Mouse (Mus musculus): ENCODE data around the gene Adamtsl1. TPM values are rescaled to one million over a fixed set of nuclear protein-coding genes. Genes with fewer than 3 reads are reported as not detected.

Gene Adamtsl1
- 1 to 10 TPM; 3.1 to 4.7 (median 3.7) TPM for total RNA-seq (2022)

DNA sequence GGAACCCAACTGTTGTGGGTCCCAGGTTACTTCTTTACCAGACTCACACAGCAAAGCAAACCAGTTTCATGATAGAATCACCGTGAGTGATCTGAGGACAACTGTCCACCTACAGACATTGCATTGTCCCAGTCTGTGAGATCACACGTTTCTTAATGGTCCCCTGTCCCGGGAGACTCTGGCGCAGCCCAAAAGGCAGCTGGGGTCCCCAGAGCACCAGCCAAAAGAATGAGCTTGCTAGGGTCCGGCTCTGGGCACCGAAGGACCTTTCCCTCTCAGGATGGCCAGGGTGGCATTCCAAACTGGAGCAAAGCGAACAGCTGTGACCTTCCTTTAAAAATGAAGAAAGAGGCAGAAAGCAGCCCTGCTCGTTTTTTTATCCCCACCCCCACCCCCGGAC, at the start of gene Adamtsl1:
TSS of gene Adamtsl1 (plus strand) at position 381 of the 400 bp plus-strand sequence.
- DNase-seq (ENCODE audit: low spot score in 2 of 2) = no peak

DNA sequence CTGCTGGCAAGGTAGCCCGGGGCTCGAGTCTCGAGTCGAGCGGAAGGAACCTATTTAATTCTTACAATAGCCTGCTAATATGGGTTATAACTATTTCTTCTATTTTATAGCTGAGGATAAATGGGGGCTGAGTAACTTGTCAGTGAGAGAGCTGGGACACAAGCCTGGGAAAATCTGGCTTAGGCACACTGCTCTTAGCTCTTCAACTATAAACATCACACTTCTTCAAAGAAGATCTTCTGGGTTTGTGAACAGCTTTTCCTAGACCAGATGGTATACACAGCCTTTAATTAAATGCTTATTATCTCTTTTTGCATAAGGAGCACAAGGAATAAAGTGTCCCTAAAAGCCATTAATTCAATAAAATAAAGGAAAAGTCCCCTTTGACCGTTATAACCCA, 30.4 kb upstream of the Adamtsl1 start:
- DNase-seq (ENCODE audit: low spot score in 2 of 2) = no peak

DNA sequence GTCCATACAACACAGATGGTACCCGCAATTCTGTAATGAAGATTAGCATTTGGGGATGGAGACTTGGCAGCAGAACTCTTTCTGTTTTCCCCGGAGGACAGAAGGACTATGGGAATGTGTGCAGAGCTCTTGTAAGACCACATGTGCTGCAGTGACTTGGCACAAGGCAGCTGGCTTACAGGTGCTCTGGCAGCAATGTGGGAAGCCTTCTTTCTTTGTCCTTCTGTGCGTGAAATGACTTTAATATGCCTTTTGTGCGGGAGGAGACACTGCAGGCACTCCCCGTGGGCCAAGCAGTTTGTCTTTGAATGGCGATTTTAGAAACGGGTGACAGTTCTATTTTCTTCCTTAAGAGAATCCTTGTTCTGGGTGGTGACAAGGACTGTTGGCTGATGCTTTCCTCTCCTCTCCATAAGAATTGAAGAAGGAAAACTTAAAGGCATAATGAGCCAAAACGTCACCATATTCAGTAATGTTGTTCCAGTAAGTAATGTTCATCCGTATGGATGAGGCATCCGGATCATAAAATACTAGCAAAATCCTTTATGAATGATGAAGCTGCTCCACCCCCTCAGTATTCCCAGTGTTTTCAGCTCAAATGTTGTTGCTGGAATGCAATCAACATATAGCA, 27.5 kb upstream of the Adamtsl1 start:
- DNase-seq (ENCODE audit: low spot score in 2 of 2) = no peak

DNA sequence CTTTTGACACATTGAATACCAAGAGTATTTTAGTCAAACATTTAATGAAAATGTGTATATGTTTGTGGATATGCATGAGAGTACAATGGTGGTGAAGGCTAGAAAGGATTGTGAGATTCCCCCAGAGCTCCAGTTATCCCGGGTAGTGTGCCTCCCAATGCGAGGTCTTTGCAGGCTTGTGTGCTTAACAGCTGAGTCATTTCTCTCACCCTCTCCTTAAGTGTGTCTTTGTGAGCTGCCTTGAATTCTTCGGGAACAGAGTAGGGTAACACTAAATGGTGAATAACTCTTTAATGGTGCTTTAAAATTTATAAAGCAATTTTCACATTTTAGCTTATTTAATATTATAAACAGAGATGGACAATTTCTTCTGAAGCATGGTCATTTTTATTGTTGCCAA, 8.3 kb upstream of the Adamtsl1 start:
- DNase-seq (ENCODE audit: low spot score in 2 of 2) = no peak

DNA sequence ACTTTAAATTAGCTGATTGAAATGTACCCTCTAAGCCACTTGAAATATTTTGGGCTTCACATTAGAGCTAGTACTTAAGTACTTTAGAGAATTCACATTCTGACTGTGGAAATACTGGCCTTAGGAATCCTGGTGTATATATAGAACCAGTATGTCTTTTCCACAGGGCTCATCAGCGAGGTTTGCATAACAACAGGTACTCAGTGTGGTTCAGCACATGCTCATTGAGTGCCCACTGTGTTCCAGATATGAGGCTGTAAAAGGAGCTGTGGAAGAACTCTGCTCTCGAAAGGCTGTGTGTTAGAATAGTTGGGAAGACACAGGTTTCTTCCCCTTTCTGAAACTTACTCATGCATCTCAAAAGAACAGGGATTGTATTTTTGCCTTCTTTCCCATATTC, 7.0 kb upstream of the Adamtsl1 start:
- no peak for DNase-seq (ENCODE audit: low spot score in 2 of 2)

DNA sequence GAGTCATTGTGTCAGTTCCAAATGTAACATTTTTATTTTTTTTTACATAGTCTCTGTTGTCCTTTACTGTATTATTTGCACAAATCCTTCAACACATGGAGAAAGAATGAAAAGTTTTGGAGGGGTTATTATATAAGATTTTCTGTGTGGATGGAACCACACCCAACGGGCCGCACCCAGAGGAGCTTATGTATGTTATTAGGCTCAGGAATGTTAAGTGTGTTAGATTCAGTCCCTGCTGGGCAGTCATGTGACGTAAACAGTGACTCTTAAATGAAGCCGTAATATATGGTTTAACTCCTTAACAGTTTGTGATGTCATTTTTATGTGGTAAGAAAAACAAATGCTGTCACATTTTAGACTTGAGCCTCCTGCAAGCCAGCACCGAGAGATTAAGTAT, 6.5 kb upstream of the Adamtsl1 start:
- DNase-seq (ENCODE audit: low spot score in 2 of 2) = no peak

DNA sequence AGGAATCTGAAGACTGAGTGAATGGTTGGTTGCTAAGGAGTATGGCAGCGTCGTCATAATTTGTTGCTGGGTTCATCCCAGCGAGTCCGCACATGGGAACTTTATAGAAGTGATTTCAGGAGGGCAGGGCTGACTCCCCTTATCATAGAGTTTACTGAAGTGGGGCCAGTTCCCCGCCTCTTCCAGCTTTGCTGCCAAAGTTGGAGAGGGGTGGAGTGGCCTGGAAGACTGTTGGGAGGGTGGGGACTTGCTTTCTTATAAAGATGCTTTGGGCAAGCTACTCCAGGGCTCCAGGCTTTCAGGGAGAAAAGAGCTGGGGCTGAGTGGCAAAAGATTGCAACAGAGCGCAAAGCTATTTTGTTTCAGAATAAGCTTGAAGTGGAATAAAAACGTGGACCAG, 684 bp upstream of the Adamtsl1 start:
- DNase-seq (ENCODE audit: low spot score in 2 of 2) = peak in 1 of 2 experiments; percentile 7

DNA sequence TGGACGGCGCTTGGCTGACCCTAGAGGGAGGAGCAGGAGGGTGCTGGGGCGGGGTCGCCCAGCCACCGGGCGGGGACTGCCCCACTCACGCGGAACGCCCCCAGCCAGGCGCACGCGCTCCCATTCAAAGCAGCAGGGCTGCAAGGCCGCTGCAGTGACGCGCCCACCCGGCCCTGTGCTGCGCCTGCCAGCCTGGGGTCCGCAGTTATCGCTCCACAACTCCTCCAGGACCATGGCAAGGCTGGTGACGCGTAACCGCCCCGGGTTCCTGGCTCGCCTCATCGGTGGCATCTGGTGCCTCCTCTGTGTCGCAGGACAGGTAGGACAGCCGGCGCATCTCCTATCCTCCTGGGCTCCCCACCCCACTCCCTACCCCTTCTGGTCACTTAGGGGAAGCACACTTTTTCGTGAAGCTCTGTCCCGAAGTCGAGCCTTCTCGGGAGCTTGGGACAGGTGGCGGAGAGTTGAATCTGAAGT, 271 bp downstream of the Adamtsl1 start:
- peak; percentile 2 to 4 for DNase-seq (ENCODE audit: low spot score in 2 of 2)

DNA sequence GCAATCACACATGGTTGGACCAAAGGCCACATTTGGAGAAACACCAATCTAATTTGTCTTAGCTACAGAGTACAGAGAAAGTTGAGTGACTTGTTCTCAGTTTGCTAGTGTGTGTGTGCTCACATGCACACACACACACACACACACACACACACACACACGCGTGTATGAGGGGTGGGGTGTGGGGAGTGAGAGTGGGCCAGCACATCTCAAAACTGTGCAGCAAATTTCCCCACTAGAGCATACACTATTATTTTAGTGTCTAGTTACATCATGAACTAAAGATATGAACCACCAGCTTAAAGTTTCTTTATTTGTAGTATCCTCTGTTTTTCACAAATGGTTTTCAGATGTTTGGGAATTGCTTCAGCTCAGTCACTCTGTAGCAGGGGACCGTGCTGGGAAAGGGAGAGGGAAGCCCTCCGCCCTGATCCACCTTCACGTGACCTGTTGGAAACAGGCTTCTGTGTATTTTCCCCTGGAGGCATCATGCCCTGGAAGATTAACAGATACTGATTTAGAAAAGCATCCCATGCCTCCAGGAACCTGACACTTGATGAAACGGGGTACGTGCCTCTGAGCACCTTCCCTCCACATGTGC, 13.1 kb downstream of the Adamtsl1 start:
- DNase-seq (ENCODE audit: low spot score in 2 of 2) = no peak

DNA sequence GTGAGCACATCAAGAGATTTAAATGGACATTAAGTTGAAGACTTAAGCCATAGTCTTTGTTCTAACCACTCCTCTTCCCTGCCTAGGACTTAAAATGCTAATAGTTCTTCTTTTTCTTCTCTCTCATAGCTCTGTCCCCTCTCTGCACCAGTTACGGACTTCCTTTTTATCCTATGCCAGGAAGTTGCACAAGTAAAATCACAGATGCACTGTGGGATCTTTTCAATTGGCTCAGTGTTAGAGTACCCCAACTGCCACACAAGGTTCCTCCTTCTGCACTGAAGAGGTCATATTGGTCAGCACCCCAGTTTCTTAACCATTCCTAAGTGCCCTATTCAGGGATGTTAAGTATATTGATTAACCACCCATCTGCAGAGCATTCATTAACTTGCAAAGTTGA, 15.9 kb downstream of the Adamtsl1 start:
- DNase-seq (ENCODE audit: low spot score in 2 of 2) = no peak

DNA sequence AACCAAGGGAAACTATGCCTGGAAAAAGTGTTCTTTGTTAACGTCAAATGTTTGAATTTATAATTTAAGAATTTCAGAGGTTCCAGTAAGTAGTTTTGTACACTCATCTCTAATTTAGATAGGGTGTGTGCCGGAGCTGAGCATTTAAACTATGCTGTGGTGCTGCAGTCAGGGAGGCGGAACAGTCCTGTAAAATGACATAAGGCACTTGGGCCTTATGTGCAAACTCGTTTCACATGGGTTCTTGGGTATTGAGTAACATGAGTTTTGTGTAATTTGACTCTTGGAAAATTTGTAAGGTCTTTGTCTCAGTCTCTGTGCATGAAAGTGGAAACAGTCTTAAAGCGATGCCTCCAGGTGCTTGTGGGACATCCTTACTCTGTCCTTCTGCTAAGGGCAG, 25.7 kb downstream of the Adamtsl1 start:
- DNase-seq (ENCODE audit: low spot score in 2 of 2) = no peak

DNA sequence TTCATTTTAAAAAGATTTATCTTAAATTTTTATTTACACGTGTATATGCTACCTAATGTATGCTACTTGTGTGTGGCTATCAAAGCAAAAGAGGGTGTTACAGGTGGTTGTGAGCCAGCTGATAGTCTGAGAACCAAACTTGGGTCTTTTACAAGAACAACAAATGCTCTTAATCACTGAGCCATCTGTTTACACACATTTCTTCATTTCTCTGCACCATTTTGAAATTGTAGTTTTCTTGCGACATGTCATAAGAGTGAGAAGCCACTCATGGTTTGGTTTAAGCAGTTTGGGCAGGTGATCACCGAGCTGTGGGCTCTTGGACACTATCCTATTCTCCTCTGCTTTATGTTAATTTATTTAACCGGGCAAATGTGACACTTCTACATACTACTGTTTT, 29.2 kb downstream of the Adamtsl1 start:
- DNase-seq (ENCODE audit: low spot score in 2 of 2) = no peak

DNA sequence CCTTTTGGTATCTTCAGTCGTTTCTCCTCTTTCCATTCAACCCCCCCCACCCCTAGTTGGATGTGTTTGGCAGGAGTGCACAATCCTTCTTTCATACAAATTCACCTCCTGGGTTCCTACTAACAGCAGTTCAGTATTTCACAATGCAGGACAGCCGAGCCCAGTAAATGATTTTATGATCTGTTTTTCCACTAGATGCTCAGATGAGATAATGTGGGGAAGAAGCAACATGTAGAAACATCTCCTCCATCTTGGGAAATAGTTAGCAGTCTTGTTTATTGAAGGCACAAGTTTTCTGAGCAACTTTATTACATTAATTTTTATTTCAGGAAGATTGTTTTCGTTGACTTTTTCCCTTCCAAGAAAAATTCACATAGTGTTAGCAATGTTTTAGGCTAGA, 40.7 kb downstream of the Adamtsl1 start:
- no peak for DNase-seq (ENCODE audit: low spot score in 2 of 2)

DNA sequence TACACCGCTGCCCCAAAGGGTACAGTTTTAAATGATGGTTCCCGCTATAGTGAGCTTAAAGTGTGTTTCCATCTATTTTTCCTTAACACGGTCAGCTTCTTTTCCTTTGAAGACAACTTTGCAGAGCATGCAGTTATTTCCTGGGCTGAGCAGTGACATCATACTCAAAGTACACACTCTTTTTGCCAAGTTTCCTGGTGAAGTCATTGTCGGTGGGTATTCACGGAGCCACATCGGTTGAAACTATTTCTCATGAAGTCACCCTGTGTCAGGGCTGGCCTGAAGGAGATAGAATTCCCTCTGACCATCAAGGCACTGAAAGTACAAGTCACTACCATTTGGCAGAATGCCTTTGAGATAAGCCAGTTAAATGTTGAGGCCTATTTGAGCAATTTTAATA, 45.8 kb downstream of the Adamtsl1 start:
- DNase-seq (ENCODE audit: low spot score in 2 of 2) = no peak

DNA sequence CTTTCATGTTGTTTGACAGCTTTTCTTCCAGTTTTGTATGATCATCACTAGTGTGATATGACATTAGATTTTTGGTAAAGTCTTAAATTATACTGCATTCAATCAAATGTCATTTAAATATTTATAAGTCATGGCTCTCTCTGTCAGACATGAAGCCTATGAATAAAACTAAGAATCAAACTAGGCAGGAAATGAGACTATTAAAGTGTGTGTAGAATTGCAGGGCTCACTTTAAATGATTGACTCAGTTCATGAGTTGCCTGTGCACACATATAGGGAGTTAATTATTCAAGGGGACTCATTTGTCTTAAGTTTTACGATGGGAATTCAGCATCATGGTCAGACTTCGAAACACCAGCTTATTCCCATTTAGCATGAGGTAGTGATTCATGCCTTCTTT, 71.5 kb downstream of the Adamtsl1 start:
- no peak for DNase-seq (ENCODE audit: low spot score in 2 of 2)

DNA sequence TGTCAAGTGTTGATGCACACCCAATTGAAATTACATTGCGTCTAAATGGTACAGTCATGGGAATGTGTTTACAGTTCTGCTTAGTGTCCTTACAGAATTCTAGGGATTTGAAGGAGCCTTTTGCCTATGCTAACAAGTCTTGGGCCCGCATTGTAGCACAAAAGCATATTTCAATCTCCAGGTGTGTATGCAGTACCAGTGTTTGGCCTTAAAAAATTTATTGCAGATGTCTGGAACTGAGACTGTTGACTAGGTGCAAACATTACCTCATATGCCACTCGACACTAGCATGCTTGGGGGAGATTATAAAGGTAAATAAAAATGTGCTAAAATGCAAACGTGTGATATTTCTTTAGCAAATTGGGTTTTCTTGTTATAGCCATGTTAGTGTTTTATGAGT, 75.0 kb downstream of the Adamtsl1 start:
- DNase-seq (ENCODE audit: low spot score in 2 of 2) = no peak

DNA sequence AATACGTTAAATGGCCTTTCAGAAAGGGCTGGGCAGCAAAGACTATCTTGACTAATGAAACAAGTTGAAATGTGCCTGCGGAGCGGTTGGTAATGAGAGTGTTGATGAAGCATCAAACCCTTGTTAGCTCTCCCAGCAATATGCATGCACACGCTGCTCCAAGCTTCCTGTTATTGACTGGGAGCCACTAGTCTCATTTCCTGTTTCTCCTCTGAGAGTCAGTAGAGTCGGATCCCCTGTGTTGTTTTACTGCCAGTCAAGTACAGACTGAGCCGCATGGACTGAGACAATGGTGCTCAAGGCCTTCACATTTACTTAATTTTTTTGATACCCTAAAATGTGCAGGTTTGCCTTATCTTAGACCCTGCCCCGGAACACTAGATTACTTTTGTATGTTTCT, 77.1 kb downstream of the Adamtsl1 start:
- no peak for DNase-seq (ENCODE audit: low spot score in 2 of 2)

DNA sequence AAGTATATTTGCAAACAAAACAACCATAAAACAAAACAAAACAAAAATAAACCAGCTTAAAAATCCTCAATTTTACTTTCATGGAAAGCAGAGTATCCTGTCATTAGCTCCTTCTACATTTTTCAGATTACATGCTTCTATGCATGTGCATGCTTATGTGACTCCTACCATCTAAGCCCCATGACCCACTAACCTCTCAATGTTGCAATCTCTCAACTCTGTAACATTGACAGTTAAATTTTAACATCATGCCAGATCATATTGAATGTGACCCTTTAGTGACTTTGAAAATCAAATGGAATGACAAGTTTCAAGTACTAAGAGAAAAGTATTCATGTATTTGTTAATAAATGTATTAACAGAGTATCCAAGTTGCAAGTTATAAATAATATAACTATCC, 80.2 kb downstream of the Adamtsl1 start:
- no peak for DNase-seq (ENCODE audit: low spot score in 2 of 2)

DNA sequence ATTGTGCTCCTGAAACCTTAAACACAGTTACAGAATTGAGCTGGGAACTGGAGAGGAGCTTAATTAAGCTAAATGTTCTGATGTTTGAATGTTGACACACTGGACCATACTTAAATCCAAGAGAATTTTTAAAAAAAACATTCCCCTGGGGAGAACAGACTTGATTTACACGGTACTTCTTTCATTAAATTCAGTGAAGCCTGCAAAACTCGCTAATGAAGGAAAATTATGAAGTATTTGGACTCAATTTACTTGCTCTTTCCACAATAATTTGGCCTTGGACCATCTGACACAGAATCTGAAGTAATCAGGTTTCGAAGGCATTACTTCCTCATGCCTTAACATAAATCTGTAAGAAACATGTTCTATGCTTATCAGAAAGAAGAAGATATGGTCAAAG, 99.4 kb downstream of the Adamtsl1 start:
- no peak for DNase-seq (ENCODE audit: low spot score in 2 of 2)

DNA sequence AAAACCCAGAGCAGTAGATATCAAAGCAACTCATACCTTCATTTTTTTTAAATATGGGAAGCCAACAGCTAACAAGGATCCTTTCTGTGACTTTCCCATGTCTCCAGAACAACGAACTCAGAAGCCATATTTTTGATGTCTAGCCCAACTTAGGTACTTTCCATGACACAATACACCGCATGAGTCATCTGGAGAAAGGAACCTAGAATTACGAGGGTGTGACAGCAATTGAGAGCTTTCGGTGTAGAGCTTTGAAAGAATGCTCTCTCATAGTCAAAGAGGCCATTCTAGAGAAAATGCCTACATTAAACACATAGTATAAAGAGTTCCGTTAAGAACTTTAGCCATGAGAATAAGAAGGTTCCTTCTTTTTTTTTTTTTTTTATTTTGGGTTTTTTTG, 104.8 kb downstream of the Adamtsl1 start:
- no peak for DNase-seq (ENCODE audit: low spot score in 2 of 2)

DNA sequence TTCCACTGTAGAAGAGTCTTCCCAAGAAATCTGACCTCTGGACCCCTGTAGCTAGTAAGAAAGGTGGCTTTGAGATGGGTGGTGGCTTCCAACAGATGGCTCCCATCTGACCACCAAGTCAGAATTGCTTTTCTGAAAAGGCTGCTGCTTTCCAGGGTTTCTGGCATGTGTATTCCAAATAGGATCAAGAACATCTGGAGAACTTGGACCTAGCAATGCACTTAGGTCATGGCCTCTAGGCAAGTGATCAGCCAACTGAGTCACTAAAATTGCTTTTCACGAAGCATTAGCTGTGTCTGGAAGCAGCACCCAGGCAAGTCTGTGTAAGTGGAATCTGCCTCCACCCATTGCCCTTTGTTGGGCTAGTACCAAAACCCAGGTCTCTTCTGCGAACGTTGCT, 105.3 kb downstream of the Adamtsl1 start:
- DNase-seq (ENCODE audit: low spot score in 2 of 2) = no peak

DNA sequence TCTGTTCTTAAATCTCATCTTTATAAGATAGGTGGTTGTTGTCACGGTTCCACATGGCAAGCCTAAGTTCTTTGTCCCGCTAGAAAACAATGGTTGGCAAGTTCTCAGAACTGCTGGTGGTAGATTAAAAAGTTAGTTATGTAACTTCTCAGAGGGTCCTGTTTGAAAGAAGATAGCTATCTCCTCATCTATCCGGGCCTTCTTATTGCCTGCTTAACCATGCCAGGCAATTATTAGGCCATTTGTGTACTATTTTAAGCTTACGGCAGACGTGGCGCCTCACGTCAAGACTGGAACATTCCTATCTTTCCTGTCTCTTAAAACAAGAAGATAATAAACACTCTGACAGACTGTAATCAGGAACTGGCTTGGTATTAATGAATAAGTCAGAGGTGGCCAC, 115.4 kb downstream of the Adamtsl1 start:
- no peak for DNase-seq (ENCODE audit: low spot score in 2 of 2)

DNA sequence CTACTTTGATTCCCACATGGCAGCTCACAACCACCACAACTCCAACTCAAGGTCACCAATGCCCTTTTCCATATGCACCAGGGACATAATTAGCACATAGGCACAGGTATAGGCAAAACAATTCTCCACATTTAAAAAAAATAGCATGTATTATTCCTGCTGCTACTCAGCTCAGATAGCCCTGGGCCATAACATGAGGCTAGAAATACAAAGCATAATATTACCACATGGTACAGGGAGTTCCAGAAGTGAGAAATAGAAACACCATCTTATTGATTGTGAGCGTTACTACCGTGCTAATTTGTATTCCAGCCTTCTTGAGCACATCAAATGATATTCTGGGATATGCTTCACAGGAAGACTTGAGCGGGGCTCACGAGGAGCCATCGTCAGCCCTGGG, 155.3 kb downstream of the Adamtsl1 start:
- DNase-seq (ENCODE audit: low spot score in 2 of 2) = no peak

DNA sequence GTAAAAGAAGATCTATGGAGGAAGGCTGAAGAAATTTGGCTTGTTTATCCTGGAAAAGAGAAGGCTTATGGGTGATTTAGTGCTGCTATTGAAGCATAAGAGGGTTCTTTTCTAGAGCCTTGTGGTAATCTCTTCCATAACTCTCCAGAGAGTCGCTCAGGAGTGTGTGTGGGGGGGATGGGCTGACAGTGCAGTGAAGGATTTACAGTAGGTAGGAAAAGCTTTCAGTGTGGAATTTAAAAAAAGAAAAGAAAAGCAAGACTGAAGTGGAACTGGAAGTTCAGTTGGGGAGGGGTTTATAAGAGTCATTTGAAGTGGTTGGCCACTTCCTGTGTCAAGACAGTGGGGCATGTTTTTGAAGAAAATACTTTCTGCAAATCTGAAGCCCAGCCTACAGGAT, 155.8 kb downstream of the Adamtsl1 start:
- DNase-seq (ENCODE audit: low spot score in 2 of 2) = no peak

All from gastrocnemius, adult 8-10 months (tissue).